Mouse (Mus musculus) kidney, postnatal 0 days (tissue): ENCODE measurements at regions not wholly inside any gene's neighbourhood (a gene's known extent, or its start where the extent isn't known, plus 50 kb on each side); places are given as distances from the start of the nearest gene placed in this dataset.

ENCODE experiments used
- ATAC-seq: fragments of 200-750 bp; cut with Nextera tagmentation; replicated peaks from 2 replicates; pipeline ENCODE4 v1.8.0; 2017; ENCODE audit warnings: low read depth, moderate number of reproducible peaks, moderate TSS enrichment, moderate library complexity; ENCODE audit not compliant: low FRiP score
- DNase-seq: peaks from one replicate; pipeline ENCODE4 v3.0.0-alpha.2; 2016; ENCODE audit warnings: low spot score
- H3K27ac ChIP-seq: fragments of 300-500 bp; sonication (generic); 2 replicates; pipeline ENCODE4 v1.5.1; 2014; ENCODE audit warnings: mild to moderate bottlenecking
- H3K27me3 ChIP-seq: fragments of 300-500 bp; sonication (generic); 2 replicates; pipeline ENCODE4 v1.6.1; 2014; ENCODE audit warnings: low read length, mixed read lengths; ENCODE audit not compliant: insufficient read depth
- H3K36me3 ChIP-seq: fragments of 300-500 bp; sonication (generic); 2 replicates; pipeline ENCODE4 v1.6.1; 2014; ENCODE audit warnings: low read length, mixed read lengths; ENCODE audit not compliant: insufficient read depth
- H3K4me1 ChIP-seq: fragments of 300-500 bp; sonication (generic); replicated peaks from 2 replicates; pipeline ENCODE4 v1.6.1; 2014; ENCODE audit warnings: antibody characterized with exemption, low read length, mixed read lengths; ENCODE audit not compliant: insufficient read depth
- H3K4me2 ChIP-seq: fragments of 300-500 bp; sonication (generic); 2 replicates; pipeline ENCODE4 v1.6.1; 2014; ENCODE audit warnings: mild to moderate bottlenecking, low read length, moderate library complexity, mixed read lengths
- H3K4me3 ChIP-seq: fragments of 300-500 bp; sonication (generic); replicated peaks from 2 replicates; pipeline ENCODE4 v1.5.1; 2014; ENCODE audit warnings: low read depth, low read length
- H3K9ac ChIP-seq: fragments of 300-500 bp; sonication (generic); 2 replicates; pipeline ENCODE4 v1.6.1; 2014; ENCODE audit warnings: low read depth, low read length
- H3K9me3 ChIP-seq: fragments of 300-500 bp; sonication (generic); replicated peaks from 2 replicates; pipeline ENCODE4 v1.6.1; 2016; ENCODE audit warnings: low read length, inconsistent platforms, mixed read lengths
- CTCF ChIP-seq: IDR thresholded peaks from 2 replicates; pipeline ENCODE4 v1.5.1; 2016; ENCODE audit warnings: antibody characterized with exemption, low read depth, mild to moderate bottlenecking, moderate library complexity
- WGBS: fragments of 180-500 bp; shearing (Covaris S2); extraction: QIAGEN DNeasy Blood & Tissue Kit; methylation state at CpG from one replicate; pipeline ENCODE4 v1.1.7; 2014; 5-methylcytosine and 5-hydroxymethylcytosine counted together

- Histone ChIP-seq H3K27ac (no peak overlapping the region), H3K4me3 (no peak overlapping the region), H3K9ac (no peak overlapping the region), H3K9me3 (no peaks in the 10 kb centered on the region), H3K36me3 (no peaks in the 10 kb centered on the region), H3K4me2 (no peak overlapping the region), H3K4me1 (no peaks in the 10 kb centered on the region), H3K27me3 (no peaks in the 10 kb centered on the region)
- 57% methylated on average over 6 of the region's 6 CpGs for WGBS
- DNase-seq (no peak), ATAC-seq (no peak)
- no peak for TF ChIP-seq CTCF
These were observed 76.2 kb upstream of the Ppm1h start for GRCm38 (mm10) chr10:122602394-122602793.

GRCm38 (mm10) chr10:122603960-122604359 lies 74.6 kb upstream of the Ppm1h start:
- Histone ChIP-seq H3K27ac (no peak overlapping the region), H3K9me3 (no peaks in the 10 kb centered on the region), H3K27me3 (no peaks in the 10 kb centered on the region), H3K9ac (no peak overlapping the region), H3K36me3 (no peaks in the 10 kb centered on the region), H3K4me2 (no peak overlapping the region), H3K4me1 (no peaks in the 10 kb centered on the region), H3K4me3 (no peak overlapping the region)
- ATAC-seq (no peak), DNase-seq (no peak)
- 85% methylated on average over 1 of the region's 1 CpGs for WGBS
- no peak for TF ChIP-seq CTCF

- Histone ChIP-seq H3K36me3 (no peaks in the 10 kb centered on the region), H3K4me1 (peaks cover 4% of the 10 kb centered on the region; the same call in 1 of the 2 replicates), H3K9ac (no peak overlapping the region), H3K4me3 (no peak overlapping the region), H3K27ac (peak overlapping the region; percentile 47), H3K4me2 (no peak overlapping the region), H3K9me3 (no peaks in the 10 kb centered on the region), H3K27me3 (no peaks in the 10 kb centered on the region)
- TF ChIP-seq CTCF: no peak
- DNase-seq (peak; percentile 30), ATAC-seq (no peak)
- WGBS: 60% methylated on average over 2 of the region's 2 CpGs
These were observed 65.3 kb upstream of the Ppm1h start for GRCm38 (mm10) chr10:122613281-122613680.

- Histone ChIP-seq H3K4me2 (no peak overlapping the region), H3K9ac (no peak overlapping the region), H3K27me3 (no peaks in the 10 kb centered on the region), H3K36me3 (no peaks in the 10 kb centered on the region), H3K9me3 (no peaks in the 10 kb centered on the region), H3K27ac (peak overlapping the region; percentile 47), H3K4me1 (peaks cover 10% of the 10 kb centered on the region), H3K4me3 (no peak overlapping the region)
- peak; percentile 82 for ATAC-seq
- whole genome bisulfite sequencing: 38% methylated on average over 2 of the region's 2 CpGs
- peak; percentile 76 for DNase-seq
- TF ChIP-seq CTCF: no peak
These were observed 64.7 kb upstream of the Ppm1h start for GRCm38 (mm10) chr10:122613891-122614290.

GRCm38 (mm10) chr10:122614720-122615119 lies 63.8 kb upstream of the Ppm1h start:
- Histone ChIP-seq H3K36me3 (no peaks in the 10 kb centered on the region), H3K9ac (no peak overlapping the region), H3K4me1 (peaks cover 11% of the 10 kb centered on the region), H3K9me3 (no peaks in the 10 kb centered on the region), H3K27ac (no peak overlapping the region), H3K4me2 (no peak overlapping the region), H3K27me3 (no peaks in the 10 kb centered on the region), H3K4me3 (no peak overlapping the region)
- DNase-seq: peak; percentile 16
- no peak for TF ChIP-seq CTCF
- ATAC-seq: no peak
- 54% methylated on average over 3 of the region's 3 CpGs for WGBS

GRCm38 (mm10) chr10:122615658-122616057 lies 62.9 kb upstream of the Ppm1h start:
- 94% methylated on average over 12 of the region's 12 CpGs for WGBS
- no peak for TF ChIP-seq CTCF
- H3K4me2 ChIP-seq: no peak overlapping the region
- H3K27ac ChIP-seq: no peak overlapping the region
- no peaks in the 10 kb centered on the region for H3K9me3 ChIP-seq
- no peaks in the 10 kb centered on the region for H3K36me3 ChIP-seq
- no peak overlapping the region for H3K9ac ChIP-seq
- H3K4me3 ChIP-seq: no peak overlapping the region
- H3K27me3 ChIP-seq: no peaks in the 10 kb centered on the region
- DNase-seq (no peak), ATAC-seq (no peak)
- H3K4me1 ChIP-seq: peaks cover 11% of the 10 kb centered on the region

- DNase-seq: no peak
- Histone ChIP-seq H3K27me3 (no peaks in the 10 kb centered on the region), H3K4me3 (no peak overlapping the region), H3K4me1 (peaks cover 11% of the 10 kb centered on the region), H3K36me3 (no peaks in the 10 kb centered on the region), H3K9ac (no peak overlapping the region), H3K27ac (no peak overlapping the region), H3K4me2 (no peak overlapping the region), H3K9me3 (no peaks in the 10 kb centered on the region)
- no peak for TF ChIP-seq CTCF
- WGBS: 64% methylated on average over 6 of the region's 6 CpGs
- ATAC-seq: no peak
These were observed 62.2 kb upstream of the Ppm1h start for GRCm38 (mm10) chr10:122616385-122616784.
